Mouse (Mus musculus): ENCODE results near the gene Drg1.
"Not testable (repeated sequence)": the region's sequence is repeated elsewhere in the genome, so short reads cannot be mapped to it uniquely, and the experiment has no call there.

Gene Drg1

GRCm38 (mm10) chr11:3206783-3207182 lies 59.4 kb downstream of the Drg1 start:
- DNase-seq (ENCODE audit: low spot score) = no peak

DNA sequence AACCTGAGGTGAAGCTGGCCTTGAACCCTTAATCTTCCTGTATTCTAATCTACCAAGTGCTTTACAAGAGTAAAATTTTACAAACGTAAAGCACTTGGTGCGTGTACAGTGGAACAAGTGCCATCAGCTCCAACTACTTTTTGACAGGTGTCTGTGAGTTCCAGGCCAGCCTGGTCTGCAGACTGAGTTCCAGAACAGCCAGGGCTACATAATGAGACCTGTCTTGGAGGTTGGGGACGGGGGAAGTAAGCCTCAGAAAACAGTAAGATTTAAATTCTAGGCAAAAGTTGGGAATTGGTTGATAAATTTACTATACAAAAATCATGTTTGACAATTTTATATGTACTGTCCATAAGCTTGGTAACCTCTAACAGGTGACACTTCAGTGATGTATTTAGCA lies 61.0 kb downstream of the Drg1 start:
- no peak for DNase-seq (ENCODE audit: low spot score)

DNA sequence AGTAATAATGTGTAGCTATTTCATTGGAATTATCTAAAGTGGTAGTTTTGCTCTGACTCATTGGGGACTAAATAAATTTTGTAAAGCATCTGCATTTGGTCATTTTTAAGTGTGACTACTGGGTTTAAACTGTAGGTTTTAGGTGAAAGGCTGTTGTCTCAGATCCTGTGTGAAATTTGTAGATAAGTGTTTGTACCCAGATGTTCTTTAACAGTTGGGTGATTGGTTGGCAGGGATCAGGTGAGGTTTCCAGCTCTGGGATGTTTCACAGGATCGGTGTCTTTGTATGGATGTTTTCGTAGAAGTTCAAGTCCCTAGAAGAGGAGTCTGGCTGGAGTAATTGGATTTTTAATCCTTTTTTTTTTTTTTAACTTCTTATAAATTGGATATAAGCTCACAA lies 62.4 kb downstream of the Drg1 start:
- DNase-seq (ENCODE audit: low spot score) = no peak

- DNase-seq (ENCODE audit: low spot score) = peak; percentile 74
These were observed 63.3 kb downstream of the Drg1 start for GRCm38 (mm10) chr11:3202781-3203441.

DNA sequence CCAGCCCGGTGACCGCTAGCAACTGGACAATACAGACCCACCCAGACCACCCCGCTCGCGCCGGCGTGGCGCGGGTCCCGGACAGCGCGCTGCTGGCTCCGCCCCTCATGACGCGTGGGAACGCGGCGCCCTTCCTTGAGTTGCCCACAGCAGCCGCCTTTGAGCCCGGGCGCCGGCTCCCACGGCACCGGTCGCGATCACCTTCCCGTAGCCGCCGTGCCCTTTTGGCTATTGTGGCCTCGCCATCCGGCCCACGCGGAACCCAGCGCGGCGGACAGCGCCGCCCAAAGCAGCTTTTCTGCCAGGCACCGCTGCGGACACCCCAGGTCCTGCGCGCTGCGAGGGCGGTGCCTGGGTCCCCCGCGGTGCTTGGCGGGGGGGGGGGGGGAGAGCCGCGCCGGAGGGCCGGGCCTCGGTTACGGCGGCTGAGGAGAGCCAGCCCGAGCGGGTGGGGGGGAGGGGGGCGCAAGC lies 63.9 kb downstream of the Drg1 start, which contains the start of gene Eif4enif1:
Gene Eif4enif1 (plus strand): TSS at position 162 of the 471 bp plus-strand sequence.
- DNase-seq (ENCODE audit: low spot score) = peak; percentile 95

- DNase-seq (ENCODE audit: low spot score) = peak; percentile 64
These were observed 64.6 kb downstream of the Drg1 start for GRCm38 (mm10) chr11:3201326-3202230.

GRCm38 (mm10) chr11:3200636-3201035 lies 65.6 kb downstream of the Drg1 start:
- DNase-seq (ENCODE audit: low spot score) = not testable (repeated sequence)

GRCm38 (mm10) chr11:3193363-3193762 lies 72.9 kb downstream of the Drg1 start, which contains the start of gene Sfi1:
Gene Sfi1 (minus strand): TSS chr11:3193463.
- no peak for DNase-seq (ENCODE audit: low spot score)

- peak; percentile 52 for DNase-seq (ENCODE audit: low spot score)
These were observed 83.5 kb downstream of the Drg1 start for GRCm38 (mm10) chr11:3182707-3183106.

GRCm38 (mm10) chr11:3181971-3182370 lies 84.2 kb downstream of the Drg1 start:
- not testable (repeated sequence) for DNase-seq (ENCODE audit: low spot score)

DNA sequence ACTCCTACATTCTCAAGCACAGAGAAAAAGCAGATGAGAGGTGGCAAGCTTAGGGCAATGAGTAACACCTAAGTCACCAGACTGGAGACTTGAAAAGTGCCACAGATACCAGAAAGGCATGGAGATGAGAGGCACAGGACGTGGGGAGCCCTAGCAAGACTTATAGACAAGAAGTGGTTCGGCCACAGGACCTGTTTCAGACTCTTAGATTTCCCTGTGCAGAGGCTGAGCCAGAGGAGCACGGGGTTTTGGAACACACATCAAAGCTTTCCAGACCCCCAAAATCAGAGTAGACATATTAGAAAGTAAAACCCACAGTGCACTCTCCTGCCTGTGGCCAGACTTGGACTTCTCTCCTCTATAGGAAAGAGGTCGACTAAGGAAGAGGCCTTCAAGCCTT lies 85.0 kb downstream of the Drg1 start:
- DNase-seq (ENCODE audit: low spot score) = peak; percentile 90

GRCm38 (mm10) chr11:3180510-3181160 lies 85.6 kb downstream of the Drg1 start:
- DNase-seq (ENCODE audit: low spot score) = not testable (repeated sequence)

- DNase-seq (ENCODE audit: low spot score) = peak; percentile 61
These were observed 86.5 kb downstream of the Drg1 start for GRCm38 (mm10) chr11:3179726-3180092.

DNA sequence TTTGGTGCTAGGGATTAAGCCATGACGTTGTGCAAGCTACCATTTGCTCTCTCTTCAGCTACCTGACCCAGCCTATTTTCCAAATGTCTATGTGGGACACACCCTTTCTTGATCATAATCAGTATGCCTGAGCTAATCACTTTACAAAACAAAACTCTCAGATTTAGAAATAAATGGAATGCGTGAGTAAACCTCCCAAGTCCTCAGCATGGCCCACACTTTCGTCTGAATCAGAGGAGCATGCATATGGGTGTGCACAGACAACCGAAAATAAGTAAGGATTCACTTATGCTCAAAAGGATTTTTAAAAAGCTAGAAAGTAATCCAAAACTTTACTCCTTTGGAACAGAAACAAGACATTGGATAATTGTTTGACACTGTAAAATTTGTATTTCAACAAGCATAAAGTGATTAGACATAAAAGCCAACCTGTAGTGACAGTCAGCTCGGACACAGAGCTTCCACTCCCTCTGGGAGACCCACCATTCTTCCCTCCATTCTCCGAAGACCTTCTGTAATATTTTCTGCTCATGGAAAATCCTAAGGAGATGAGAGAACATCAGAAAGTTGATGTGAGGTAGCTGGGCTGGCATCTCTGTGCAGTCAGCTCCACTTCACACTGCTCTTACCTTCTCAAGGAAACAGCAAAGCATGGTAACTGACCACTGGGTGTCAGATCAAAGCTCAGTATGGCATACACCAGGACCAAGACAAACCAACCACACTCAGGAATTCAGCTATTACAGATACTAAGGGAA lies 87.1 kb downstream of the Drg1 start:
- peak; percentile 79 for DNase-seq (ENCODE audit: low spot score)

DNA sequence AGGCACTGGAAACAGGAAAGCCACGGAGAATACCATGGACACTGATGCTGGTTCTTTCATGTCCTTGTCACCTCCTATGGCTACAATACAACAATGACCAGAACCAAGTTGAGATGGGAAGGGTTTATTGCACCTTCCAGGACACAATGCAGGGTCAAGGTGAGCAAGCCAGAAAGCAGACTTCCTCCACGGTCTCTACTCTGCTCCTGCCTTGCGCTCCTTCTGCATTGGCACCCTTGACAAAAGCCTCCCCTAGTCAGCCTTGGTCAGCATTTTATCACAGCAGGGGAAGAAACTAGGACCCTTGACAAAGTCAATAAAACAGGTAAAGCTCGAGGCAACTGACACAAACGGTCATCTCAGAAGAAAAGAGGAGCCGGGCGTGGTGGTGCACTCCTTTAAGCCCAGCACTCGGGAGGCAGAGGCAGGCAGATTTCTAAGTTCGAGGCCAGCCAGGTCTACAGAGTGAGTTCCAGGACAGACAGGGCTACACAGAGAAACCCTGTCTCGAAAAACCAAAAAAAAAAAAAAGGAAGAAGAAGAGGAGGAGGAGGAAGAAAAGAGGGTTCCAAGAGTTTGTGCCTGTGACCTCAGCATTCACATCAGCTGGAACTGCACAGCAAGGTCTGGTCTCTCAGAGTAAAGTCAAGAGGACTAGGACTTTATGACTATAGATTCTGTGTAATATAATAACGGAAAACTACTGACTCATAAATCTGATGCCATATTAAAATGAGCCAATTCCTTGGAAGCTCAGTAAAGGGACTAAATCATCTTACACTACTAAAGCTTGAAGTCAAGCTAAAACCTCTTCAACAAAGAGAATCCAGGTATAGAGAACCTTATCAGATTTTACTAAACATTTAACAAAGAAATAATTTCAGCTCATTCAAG lies 92.5 kb downstream of the Drg1 start:
- peak; percentile 88 for DNase-seq (ENCODE audit: low spot score)

GRCm38 (mm10) chr11:3172526-3172925 lies 93.7 kb downstream of the Drg1 start:
- DNase-seq (ENCODE audit: low spot score) = not testable (repeated sequence)

DNA sequence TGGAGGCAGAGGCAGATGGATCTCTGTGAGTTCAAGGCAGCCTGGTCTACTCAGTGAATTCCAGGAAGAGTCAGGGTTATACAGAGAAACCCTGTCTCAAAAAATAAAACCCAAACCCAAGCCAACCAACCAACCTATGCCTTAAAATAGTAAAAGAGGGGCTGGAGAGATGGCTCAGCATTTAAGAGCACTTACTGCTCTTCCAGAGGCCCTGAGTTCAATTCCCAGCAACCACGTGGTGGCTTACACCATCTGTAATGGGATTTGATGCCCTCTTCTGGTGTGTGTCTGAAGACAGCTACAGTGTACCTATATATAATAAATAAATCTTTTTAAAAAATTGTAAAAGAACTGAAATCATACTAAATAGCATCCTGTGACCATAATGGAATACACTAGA lies 94.3 kb downstream of the Drg1 start:
- DNase-seq (ENCODE audit: low spot score) = peak; percentile 79

DNA sequence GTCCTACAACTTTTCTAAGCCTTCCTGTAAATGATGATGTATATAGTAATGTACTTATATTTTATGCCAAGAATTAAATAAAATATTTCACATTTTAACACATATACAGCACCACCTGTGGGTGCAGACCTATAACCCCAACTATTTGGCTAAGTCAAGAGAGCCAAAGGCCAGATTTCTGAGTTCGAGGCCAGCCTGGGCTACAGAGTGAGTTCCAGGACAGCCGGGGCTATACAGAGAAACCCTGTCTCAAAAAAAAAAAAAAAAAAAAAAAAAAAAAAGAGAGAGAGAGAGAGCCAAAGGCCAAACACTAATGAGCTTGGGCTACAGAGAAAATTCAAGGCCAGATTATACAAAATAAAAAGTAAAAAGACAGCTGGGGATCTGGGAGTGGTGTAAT lies 97.2 kb downstream of the Drg1 start:
- DNase-seq (ENCODE audit: low spot score) = peak; percentile 71

GRCm38 (mm10) chr11:3167571-3168001 lies 98.6 kb downstream of the Drg1 start:
- DNase-seq (ENCODE audit: low spot score) = peak; percentile 77

GRCm38 (mm10) chr11:3167129-3167528 lies 99.1 kb downstream of the Drg1 start:
- not testable (repeated sequence) for DNase-seq (ENCODE audit: low spot score)

DNA sequence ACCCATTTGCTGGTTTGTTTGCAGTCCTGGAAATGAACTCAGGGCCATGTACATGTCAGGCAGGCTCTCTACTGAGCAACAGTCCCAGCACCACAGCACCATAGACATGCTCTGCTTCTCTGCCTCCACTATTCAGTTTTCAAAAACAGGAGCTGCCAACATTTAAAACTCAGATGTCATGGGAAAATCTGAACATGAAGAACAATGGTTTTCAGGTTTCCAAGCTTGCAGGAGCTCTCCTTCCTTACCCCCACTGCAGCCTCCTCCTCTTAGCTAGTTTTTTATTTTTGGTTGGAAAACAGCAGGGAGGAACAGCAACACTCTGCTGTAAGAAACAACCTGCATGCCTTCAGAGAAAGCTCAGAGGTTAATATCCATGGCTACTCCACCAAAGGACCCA lies 99.9 kb downstream of the Drg1 start:
- not testable (repeated sequence) for DNase-seq (ENCODE audit: low spot score)

All from testis, postnatal 10 days (tissue).